Mouse (Mus musculus): ENCODE results near the gene Hic2. TPM values are rescaled to one million over a fixed set of nuclear protein-coding genes. Genes with fewer than 3 reads are reported as not detected.
A peak's percentile ranks its signal among the peaks of the same experiment; 100 is the strongest.

Gene Hic2
- total RNA-seq, 2 experiments from 2014 or later: 5.3 to 6.1 TPM

DNA sequence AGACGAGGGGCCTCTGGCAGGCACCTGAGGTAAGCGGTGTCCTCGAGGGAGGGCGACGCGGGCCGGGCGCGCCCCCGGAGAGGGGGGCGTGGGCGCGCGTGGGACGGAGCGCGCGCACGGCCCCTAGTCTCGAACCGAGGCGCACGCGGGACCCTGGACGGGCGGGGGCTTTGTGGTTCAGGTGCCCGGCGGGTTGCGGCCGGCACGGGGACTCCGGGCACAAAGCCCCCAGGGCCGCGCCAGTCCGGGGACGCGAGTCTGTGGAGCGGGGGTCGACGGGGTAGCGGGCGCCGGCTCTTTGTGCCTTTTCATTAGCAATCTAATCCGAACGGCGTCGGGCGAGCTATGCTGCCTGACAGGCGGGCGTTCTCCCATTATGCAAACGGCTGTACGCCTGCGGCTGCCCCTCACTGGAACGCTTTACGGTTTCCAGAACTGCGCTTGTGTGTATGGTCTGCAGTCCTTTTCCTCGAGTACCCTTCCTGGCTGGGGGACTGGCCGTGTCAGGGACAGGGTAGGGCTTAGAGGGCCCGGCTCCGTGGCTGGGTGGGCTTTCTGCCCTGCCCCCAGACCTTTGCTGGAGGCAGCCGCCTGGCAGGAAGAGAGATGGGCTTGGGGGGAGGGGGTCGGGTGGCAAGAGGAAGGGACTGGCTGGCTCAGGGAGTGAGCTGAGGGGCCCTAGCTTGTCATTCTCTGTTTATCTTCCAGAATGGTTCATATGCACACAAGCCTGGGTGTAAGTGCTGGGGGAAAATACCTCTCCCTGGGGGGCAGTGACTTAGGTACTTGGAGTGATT is 528 bp downstream of the Hic2 start:
- DNase-seq (ENCODE audit: low spot score in 2 of 2): peak; percentile 21 to 26

DNA sequence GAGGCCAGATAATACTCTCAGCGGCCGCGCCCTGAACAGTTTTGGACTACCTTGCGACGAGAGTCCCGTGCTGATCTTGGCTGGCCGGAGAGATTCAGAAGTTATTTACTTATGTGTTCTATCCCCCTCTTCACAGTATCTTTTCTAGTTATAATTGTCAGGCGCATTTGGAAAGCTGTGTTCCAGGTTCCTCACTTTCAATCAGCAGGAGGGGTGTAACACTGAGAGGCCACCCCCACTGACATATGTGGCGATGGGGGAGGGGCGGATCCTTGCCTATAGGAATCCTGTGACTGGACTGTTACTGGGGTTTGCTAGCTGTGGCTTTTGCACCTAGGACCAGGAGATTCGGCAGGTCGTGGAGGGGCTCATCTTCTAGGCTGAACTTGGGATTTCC is 1.1 kb downstream of the Hic2 start:
- peak; percentile 55 to 62 for DNase-seq (ENCODE audit: low spot score in 2 of 2)

DNA sequence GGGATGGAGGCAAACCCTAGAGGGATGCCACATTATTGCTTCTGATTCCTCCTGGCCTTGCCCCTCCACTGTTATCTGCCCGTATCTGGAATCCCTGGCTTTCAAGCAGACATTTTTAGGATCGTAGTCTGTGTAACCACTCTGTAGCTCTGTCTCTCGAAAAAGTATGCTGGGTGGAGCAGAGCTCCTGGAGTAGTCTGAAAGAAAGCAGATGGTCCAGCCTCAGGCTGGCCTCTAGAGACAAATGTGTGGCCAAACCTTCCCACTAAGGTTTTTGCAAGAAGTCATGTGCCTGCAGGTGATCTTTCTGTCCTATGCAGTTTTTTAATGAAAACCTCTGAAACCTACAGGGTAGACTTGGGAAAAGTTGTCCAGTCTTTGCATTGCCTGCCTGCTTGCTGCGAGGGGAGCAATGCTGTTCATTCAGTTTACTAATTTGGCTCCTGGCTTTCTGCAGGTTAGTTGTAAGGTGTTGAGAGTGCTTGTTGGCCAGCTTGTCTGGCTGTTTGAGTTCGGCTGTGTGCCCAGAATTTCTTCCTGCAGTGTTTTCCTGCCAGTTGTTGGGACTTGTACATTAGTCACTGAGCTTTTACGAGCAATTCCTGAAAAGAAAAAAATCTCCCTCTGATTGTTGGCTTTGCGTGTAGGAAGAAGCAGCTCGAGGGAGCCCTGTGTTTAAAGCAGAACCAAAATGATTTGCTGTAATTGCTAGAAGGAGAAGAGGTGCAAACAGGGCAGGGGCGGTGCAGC is 1.7 kb downstream of the Hic2 start:
- peak; percentile 59 to 61 for DNase-seq (ENCODE audit: low spot score in 2 of 2)

DNA sequence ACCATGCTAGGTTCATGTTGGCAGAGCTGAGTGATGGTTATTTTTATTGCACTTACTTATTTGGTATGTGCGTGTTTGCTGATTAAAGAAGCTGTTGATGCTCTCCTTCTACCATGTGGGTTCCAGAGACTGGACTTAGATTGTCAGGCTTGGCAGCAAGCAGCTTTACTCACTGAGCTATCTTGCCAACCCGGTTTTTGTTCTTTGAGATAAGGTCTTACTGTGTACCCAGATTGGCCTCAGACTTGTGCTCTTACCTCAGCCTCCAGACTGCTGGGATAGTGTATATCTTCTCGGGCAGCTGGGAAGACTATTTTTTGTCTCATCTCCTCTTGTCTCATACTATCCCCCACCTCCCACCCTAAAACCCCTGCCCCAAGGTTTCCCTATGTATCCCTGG is 4.3 kb downstream of the Hic2 start:
- DNase-seq (ENCODE audit: low spot score in 2 of 2): no peak

DNA sequence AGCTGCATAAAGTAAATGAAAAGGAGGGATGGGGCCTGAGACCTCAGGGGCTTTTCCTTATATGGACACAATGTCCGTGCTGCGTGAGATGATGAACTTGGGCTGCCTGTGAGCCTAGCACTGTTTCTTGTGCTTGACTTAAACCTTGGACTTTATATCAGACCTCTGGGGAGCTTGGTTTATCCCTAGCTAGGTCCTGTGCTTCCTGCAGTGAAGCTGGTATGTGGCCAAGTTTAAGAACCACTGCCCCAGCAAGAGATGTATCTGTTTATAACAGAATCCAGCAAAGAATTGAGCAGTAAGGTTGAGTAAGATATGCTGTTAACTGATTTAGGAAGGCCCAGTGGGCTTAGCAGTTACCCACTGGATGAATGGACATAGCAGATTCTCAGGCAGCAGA is 6.0 kb downstream of the Hic2 start:
- DNase-seq (ENCODE audit: low spot score in 2 of 2): no peak

DNA sequence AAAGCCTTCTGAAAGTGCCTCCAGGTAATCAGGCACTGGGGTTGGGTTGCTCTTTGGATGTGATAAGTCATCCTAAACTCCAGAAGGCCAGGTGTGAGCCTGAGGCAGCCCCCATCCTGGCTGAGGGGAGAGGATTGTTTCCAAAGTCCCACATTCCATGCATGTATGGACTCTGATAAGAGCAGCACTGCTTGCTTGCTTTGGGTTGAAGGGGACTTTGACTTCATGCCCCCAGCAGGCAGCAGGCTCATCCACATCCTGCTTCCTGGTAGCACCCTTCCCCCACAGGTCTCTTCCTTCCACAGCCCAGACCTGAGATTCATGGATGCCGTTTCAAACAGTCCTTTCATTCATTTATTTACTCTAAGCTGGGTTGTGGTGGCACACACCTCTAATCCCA is 10.4 kb downstream of the Hic2 start:
- DNase-seq (ENCODE audit: low spot score in 2 of 2): no peak

DNA sequence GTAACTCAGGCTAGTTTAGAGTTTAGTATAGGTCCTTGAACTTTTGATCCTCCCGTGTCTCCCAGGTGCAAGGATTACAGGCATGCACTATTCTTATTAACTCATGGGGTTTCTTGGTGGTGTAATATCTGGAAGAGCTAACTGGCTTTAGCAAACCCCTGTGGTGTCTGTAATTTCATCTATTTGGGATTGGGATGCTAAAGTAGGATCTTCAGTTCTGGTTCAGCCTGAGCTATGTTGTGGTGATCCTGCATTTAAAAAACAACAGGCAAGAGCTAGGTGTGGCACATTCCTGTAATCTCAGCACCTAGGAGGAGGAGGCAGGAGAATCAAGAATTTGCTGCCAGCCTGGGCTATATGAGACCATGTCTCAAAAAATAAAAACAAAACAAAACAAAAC is 11.6 kb downstream of the Hic2 start:
- no peak for DNase-seq (ENCODE audit: low spot score in 2 of 2)

DNA sequence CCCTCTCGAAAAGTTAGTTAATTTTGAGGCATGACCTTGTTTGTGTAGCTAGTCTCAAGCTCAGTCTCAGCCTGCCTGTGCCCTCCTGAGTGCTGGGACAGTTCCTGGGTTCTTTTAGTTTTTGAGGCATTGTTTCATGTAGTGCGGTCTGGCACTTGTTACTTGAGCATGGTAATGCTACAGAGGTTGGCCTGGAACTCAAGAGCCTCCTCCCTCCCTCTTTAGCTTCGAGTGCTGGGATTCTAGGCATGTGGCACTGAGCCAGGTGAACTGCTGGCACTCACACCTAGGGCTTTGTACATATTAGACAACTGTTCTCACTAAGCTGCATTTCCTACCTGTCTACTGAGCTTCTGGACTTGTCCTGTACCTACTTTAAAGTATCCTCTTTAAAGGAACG is 14.4 kb downstream of the Hic2 start:
- no peak for DNase-seq (ENCODE audit: low spot score in 2 of 2)

DNA sequence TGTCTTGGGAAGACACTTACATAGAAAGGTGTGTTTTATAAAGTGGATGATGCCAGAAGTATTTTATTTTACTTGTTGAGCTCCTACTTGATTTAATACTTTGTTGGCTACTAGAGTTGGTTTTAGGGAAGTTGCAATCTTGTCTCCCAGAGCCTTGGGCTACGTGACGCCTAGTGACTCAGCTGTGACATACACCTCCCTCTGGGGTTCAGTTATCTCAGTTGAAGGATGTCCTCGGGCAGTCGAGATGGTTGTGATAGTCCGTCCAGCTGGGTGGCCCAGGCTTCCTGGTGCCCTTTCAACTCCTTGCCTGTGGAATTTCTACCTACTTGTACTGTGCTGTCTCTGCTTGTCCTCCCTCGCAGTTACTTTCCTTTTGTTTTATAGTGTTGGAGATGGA is 15.8 kb downstream of the Hic2 start:
- no peak for DNase-seq (ENCODE audit: low spot score in 2 of 2)

DNA sequence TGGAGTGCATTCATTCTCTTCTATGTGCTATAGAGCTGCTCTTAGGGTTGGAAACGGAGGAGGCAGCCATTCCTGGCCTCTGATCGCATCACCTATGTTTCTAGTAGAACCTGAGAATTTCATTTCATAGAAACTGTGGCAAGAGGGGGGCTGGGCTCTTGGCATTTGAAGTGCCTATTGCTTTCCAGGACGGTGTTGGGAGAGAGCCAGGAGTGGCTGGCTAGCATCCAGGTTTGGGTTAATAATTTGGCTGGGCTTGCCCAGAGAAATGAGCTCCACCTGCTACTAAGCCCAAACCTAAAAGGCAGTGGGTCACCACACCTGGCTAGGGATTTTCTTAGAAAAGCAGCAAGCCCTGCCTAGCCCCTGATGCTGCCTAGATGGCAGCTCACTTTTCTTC is 18.2 kb downstream of the Hic2 start:
- no peak for DNase-seq (ENCODE audit: low spot score in 2 of 2)

DNA sequence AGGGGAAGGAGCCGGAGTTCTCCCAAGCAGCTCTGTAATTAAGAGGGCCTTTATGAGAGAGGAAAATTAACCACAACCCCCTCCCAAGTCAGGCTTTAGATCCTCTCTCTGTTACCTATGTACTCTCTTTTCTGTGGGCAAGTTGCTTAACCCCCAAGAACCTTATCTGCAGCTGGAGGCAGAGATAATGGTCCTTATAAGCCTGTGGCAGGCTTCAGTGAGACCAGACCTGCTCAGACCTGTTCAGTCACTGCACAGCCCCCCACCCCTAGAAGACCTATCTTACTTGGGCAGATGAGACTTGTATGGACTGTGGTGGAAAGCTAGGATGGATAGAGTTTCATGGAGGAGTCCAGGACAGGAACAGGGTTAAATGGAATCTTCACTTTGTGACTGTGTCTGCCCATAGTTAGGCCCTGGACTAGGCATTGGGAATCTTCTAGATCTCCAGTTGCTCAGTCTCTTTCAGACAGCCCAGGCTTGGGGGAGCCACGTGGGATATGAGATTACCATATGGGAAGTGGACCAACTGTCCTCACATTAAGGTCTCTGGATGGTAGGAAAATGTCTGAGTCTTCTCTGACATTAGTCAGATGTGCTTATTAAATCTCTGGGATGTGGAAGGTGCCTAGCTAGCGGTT is 18.8 kb downstream of the Hic2 start:
- DNase-seq (ENCODE audit: low spot score in 2 of 2): no peak

DNA sequence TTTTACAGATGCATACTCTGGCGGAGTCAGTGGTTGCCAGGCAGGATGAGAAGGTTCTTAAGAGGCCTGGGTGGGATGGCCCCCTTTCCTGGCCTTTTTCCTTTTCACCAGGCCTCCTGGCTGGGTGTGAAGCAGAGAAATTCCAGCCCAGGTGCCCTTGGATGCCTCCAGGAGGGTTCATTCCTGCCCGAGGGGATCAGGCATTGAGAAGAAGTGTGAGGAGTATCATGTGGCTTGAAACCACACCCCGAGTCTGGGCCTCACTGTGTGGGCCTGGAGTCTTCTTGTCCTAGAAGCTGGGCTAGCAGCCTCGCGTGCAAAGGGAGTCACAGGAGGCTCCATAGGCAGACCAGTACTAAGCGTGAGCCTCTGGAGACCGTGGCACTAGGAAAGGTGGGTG is 19.5 kb downstream of the Hic2 start:
- DNase-seq (ENCODE audit: low spot score in 2 of 2): no peak

DNA sequence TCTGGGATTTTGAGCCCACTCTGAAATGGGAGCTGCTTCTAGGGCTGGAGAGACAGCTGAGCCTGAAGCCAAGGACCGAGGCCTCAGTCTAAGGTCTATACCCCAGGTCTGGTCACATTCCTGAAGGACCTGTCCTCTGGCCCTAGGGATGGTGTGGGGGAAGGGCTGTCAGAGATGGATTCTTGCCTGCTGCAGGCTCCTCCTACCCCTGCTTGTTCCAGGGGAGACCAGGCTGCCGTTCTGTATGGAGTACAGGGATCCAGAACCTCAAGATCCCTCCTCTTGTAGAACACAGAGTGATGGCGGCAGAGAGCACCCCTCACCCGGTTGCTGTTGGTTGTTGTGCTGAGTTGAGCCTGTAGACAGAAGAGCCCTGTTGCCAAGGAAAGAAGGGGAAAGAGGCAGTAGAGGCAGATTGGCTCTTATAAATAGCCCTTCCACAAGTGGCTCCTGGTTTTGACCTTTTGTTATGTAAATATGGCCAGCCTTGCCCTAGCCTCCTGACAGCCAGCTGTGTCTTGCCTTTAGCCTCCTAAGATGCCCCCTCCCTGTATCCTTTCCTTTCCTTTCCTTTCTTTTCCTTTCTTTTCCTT is 20.7 kb downstream of the Hic2 start:
- no peak for DNase-seq (ENCODE audit: low spot score in 2 of 2)

DNA sequence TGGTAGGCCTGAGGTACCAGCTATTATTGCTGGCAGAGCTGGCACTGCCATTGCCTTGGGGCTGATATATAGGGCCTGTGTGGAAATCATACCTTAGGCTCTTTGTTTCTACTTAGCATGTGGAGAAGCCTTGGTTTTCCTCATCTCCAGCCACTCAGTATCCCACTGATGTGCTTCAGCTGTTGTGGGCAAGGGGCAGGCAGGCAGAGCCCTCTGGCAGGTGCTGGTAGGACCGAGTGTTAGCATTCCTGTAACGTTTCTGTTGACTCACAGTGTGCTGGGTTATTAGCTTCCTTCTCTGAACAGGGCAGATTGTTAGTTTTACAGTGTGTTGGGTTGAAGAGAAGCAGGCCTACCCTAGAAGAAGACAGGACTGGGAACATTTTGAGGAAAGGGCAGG is 21.9 kb downstream of the Hic2 start:
- DNase-seq (ENCODE audit: low spot score in 2 of 2): no peak

DNA sequence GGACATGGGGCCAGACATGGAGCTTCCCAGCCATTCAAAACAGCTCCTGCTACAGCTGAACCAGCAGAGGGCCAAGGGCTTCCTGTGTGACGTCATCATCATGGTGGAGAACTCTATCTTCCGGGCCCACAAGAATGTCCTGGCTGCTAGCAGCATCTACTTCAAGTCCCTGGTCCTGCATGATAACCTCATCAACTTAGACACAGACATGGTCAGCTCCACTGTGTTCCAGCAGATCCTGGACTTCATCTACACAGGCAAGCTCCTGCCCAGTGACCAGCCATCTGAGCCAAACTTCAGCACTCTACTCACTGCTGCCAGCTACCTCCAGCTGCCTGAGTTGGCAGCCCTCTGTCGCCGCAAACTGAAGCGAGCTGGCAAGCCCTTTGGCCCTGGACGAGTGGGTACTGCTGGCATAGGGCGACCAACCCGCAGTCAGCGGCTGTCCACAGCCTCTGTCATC is 24.0 kb downstream of the Hic2 start:
- no peak for DNase-seq (ENCODE audit: low spot score in 2 of 2)

DNA sequence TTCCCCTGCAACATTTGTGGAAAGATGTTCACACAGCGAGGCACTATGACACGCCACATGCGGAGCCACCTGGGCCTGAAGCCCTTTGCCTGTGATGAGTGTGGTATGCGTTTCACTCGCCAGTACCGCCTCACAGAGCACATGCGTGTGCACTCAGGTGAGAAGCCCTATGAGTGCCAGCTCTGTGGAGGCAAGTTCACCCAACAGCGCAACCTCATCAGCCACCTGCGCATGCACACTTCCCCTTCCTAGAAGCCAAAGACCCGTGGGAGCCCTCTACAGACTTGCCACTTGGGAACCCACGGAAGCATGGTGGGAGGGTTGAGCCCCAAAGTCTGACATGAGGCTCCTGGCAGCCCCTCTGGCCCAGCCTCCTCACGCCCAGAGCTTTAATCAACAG is 25.5 kb downstream of the Hic2 start:
- no peak for DNase-seq (ENCODE audit: low spot score in 2 of 2)

DNA sequence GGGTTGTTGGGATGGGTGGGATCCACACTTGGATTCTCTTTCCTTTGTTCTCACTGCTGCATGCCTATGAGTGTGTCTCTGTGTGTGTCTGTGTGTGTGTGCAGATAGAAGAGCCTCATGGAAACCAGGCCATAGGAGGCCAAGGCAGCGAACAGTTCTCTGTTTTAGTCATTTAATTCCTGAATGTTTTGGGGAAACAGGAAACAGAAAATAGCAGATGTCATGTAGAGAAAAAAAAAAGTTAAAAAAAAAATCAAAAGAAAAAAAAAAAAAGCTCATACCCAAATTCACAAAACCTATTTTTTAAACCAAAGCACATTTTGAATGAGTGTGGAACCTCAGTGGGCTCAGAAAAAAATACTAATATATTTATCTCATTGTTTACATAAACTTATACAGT is 28.0 kb downstream of the Hic2 start:
- no peak for DNase-seq (ENCODE audit: low spot score in 2 of 2)

DNA sequence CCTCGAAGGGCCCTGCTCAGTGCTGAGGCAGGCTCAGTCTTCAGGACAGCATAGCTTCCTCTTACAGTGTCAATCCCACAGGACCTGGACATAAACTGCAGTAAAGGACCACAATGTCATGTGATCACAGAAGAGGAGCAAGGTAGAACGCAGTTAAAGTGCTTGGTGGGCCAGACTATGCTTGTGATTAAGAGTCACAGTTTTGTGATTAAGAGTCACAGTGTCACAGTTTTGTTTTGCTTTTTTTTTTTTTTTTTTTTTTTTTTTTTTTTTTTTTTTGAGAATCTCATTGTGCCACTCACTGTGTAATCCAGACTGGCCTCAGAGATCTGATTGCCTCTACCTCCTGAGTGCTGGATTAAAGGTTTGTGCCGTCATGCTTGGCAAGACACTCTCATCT is 32.7 kb downstream of the Hic2 start:
- DNase-seq (ENCODE audit: low spot score in 2 of 2): no peak

DNA sequence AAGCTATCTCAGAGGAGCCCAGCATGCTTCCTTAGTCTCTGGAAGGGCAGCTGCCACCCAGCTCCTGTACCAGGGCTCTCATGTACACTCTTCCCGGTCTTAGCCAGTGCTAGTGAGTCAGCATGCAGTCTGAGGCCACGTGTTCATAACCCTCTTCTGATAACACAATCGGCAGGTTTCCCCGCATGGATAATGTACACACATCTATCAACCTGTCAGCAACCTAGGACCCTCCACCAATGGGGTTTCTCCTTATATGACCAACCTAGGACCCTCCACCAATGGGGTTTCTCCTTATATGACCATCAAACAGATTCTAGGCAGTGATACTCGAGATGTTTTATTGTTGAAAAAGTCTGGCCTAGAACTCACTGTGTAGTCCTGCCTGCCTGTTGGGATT is 34.6 kb downstream of the Hic2 start:
- DNase-seq (ENCODE audit: low spot score in 2 of 2): no peak

DNA sequence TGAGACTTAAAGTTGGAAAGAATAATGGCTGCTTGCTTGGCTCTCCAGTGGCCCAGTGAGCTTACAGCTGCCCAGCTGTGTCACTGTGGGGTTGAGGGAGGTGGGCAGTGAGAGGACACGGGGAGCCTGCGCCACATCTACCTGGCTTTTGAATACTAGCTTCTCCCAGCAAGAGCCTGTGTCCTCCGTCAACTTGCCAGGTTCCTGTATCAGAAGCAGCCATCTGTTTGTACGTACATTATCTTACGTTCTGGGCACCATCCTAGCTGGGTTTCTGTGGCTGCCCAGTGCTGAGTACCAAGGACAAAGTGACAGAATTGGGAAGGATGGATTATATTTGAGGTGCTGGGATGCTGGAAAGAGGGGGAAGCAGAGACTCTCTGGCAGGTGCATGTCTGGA is 36.5 kb downstream of the Hic2 start:
- DNase-seq (ENCODE audit: low spot score in 2 of 2): no peak

DNA sequence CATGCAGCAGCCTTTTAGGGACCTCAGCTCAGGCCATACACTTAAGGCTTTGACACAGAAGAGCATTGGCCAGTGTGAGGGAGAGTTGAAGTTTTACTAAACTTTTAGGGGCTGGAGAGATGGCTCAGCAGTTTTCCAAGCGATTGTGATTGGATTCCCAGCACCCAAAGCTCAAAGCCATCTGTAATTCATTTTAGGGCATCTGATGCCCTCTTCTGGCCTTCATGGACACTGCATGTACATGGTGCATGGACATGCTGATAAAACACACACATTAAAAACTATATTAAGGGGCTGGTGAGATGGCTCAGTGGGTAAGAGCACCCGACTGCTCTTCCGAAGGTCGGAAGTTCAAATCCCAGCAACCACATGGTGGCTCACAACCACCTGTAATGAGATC is 37.8 kb downstream of the Hic2 start:
- DNase-seq (ENCODE audit: low spot score in 2 of 2): peak in 1 of 2 experiments; percentile 37

DNA sequence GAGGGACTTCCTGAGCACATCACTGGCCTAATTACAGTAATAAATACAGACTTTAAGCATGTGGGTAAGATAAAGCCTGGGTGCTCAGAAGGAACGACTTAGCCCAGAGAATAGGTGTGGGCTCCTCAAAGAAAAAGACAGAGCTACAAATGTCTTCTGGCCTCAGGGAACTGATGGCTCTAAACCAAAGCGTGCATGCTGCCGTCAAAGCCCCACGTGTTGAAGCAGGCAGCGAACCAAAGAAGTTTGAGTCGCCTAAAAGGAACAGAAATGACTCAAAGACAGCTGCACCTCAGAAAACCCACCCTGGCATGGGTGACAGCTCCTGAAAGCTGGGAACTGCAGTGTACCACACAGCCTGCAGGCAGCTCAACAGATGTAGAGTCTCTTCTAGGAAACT is 38.5 kb downstream of the Hic2 start:
- DNase-seq (ENCODE audit: low spot score in 2 of 2): no peak

All from left cerebral cortex, adult 18-20 months (tissue).